Mouse (Mus musculus) hindbrain, embryonic 14.5 days (tissue): ENCODE data around the gene Hnrnpa1. TPM values are rescaled to one million over a fixed set of nuclear protein-coding genes. Genes with fewer than 3 reads are reported as not detected.
"Not testable (repeated sequence)": the region's sequence is repeated elsewhere in the genome, so short reads cannot be mapped to it uniquely, and the experiment has no call there.

Experiments used
- ATAC-seq: fragments of 200-750 bp; cut with Nextera tagmentation; 2 replicates; pipeline ENCODE4 v1.8.0; 2017; ENCODE audit warnings: moderate number of reproducible peaks, mild to moderate bottlenecking, moderate TSS enrichment, moderate library complexity; ENCODE audit not compliant: low FRiP score
- DNase-seq: peaks from one replicate; pipeline ENCODE4 v3.0.0-alpha.2; 2015; ENCODE audit warnings: low spot score
- H3K27ac ChIP-seq: fragments of 300-500 bp; sonication (generic); 2 replicates; pipeline ENCODE4 v1.5.1; 2014; ENCODE audit warnings: mild to moderate bottlenecking, moderate library complexity
- H3K27me3 ChIP-seq: fragments of 300-500 bp; sonication (generic); 2 replicates; pipeline ENCODE4 v1.6.1; 2014; ENCODE audit warnings: mild to moderate bottlenecking, low read length, mixed read lengths; ENCODE audit not compliant: control insufficient read depth, insufficient read depth
- H3K36me3 ChIP-seq: fragments of 300-500 bp; sonication (generic); replicated peaks from 2 replicates; pipeline ENCODE4 v1.6.1; 2014; ENCODE audit not compliant: control insufficient read depth, insufficient read depth
- H3K4me1 ChIP-seq: fragments of 300-500 bp; sonication (generic); replicated peaks from 2 replicates; pipeline ENCODE4 v1.6.1; 2014; ENCODE audit warnings: antibody characterized with exemption, low read length, mixed read lengths; ENCODE audit not compliant: control insufficient read depth, insufficient read depth
- H3K4me2 ChIP-seq: fragments of 300-500 bp; sonication (generic); replicated peaks from 2 replicates; pipeline ENCODE4 v1.6.1; 2014; ENCODE audit warnings: mild to moderate bottlenecking, moderate library complexity
- H3K4me3 ChIP-seq: fragments of 300-500 bp; sonication (generic); replicated peaks from 2 replicates; pipeline ENCODE4 v1.5.1; 2014; ENCODE audit warnings: mild to moderate bottlenecking, low read length
- H3K9ac ChIP-seq: fragments of 300-500 bp; sonication (generic); 2 replicates; pipeline ENCODE4 v1.6.1; 2014
- H3K9me3 ChIP-seq: fragments of 300-500 bp; sonication (generic); 2 replicates; pipeline ENCODE4 v1.6.1; 2016; ENCODE audit warnings: low read length; ENCODE audit not compliant: control insufficient read depth
- WGBS: fragments of 180-500 bp; shearing (Covaris S2); extraction: QIAGEN DNeasy Blood & Tissue Kit; methylation state at CpG from one replicate; pipeline ENCODE4 v1.1.7; 2014; 5-methylcytosine and 5-hydroxymethylcytosine counted together
- polyA plus RNA-seq: library from polyadenylated mRNA; unstranded; fragments of >200 nt; fragmentation: Nextera tagmentation; extraction: Ambion mirVana; gene quantifications from 2 replicates; pipeline ENCODE4 v1.2.1, GENCODE M21; 2014

Hnrnpa1 gene
- polyA plus RNA-seq, 1 experiment from 2014 or later: 623 TPM

DNA sequence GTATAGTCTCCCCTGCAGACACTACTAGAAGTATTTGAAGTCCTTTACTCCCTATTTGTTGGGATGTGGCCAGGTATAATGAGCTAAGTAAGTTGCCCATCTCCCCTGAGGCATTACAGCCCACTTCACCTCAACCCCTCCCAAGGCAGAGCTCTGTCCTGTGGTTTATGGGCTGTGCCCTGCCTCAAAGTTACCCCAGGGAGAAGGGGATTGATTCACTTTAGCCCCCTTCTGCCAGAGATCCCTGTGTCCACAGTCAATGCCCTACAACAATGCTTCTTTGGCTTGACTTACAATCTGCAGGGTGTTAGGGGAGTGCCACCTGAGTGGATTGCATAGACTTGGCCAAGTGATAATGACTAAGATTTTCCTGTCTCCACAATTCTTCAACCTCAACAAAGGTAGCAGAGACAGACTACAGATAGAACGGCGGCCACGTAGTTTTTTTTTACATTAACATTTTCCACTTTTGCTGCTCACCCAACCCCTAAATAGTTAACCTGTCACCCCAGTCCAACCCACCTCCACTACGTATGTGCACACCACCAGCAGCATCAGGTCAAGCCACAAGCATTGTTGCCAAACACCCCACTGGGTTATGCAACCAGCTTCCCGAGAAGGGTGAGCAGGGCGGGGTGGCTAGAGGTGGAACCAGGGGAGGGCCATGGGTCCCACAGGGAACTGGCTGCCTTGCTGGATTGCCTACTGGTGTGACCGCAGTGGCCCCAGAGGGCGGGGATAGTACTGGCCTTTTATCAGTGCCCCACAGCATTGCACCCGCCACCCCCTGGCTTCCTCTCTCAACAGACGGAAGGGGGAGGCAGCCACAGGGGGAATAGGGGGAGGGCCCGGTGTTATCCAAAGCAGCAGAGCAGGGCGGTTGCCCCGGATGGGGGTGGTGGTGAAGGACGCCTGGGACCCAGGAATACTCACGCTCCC, 17.8 kb downstream of the Hnrnpa1 start, which contains the start of gene Nfe2:
Nfe2 (minus strand) TSS at position 614 of the 939 bp plus-strand sequence.
- no peaks in the 10 kb centered on the region for H3K9me3 ChIP-seq
- peaks cover 9% of the 10 kb centered on the region; the same call in 1 of the 2 replicates for H3K4me1 ChIP-seq
- WGBS: 13% methylated on average over 15 of the region's 15 CpGs
- peaks cover 7% of the 10 kb centered on the region for H3K27me3 ChIP-seq
- H3K9ac ChIP-seq: no peak within 1 kb of the TSS
- ATAC-seq (no peak), DNase-seq (no peak)
- H3K27ac ChIP-seq: no peak within 1 kb of the TSS
- H3K4me3 ChIP-seq: no peak within 1 kb of the TSS
- H3K4me2 ChIP-seq: peak within 1 kb of the TSS; percentile 11; the same call in 1 of the 2 replicates
- H3K36me3 ChIP-seq: no peaks in the 10 kb centered on the region

DNA sequence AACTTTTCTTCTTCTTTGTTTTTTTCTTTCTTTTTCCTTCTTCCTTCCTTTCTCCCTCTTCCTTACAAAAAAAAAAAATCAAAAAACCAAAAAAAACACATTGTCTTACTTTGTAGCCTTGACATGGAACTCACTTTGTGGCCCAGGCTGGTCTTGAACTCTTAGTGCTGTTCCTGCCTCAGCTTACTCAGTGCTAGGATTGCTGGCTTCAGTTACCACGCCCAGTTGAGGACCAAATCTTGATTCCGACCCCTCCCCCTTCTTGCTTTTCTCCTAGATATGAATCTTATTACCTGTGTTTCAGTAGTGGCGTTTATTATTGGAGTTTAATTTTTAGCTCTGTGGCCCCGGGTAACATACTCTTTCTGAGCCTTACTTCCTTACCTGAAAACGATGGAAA, 18.9 kb downstream of the Hnrnpa1 start:
- H3K9ac ChIP-seq: no peak overlapping the region
- 88% methylated on average over 5 of the region's 5 CpGs for WGBS
- no peak for DNase-seq
- H3K4me2 ChIP-seq: no peak overlapping the region
- H3K9me3 ChIP-seq: no peaks in the 10 kb centered on the region
- no peak overlapping the region for H3K4me3 ChIP-seq
- ATAC-seq: no peak
- H3K36me3 ChIP-seq: no peaks in the 10 kb centered on the region
- H3K4me1 ChIP-seq: peaks cover 9% of the 10 kb centered on the region; the same call in 1 of the 2 replicates
- H3K27me3 ChIP-seq: peaks cover 7% of the 10 kb centered on the region
- H3K27ac ChIP-seq: no peak overlapping the region

DNA sequence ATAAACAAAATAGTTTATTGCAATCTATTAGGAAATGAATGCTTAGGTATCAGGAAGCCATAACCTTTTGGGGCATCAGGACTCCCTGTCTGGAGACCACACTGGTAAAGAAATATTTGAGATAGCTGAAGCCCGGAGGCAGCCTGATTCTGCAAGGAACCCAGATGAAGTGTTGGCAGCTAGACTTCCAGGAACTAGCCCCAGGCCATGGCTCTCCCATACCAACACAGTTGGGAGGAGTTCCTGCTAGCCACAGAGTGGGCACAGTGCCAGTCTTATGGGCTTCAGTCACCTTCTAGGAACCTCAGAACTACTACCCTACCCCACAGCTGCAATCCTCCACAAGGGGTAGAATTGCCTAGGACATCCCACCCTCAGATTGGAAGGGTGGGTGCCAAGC, 19.8 kb downstream of the Hnrnpa1 start:
- Histone ChIP-seq H3K4me3 (no peak overlapping the region), H3K4me2 (no peak overlapping the region), H3K36me3 (no peaks in the 10 kb centered on the region), H3K4me1 (peaks cover 4% of the 10 kb centered on the region; the same call in 1 of the 2 replicates), H3K9ac (no peak overlapping the region), H3K27ac (no peak overlapping the region), H3K9me3 (no peaks in the 10 kb centered on the region), H3K27me3 (peaks cover 3% of the 10 kb centered on the region; the same call in 1 of the 2 replicates)
- no peak for DNase-seq
- 85% methylated on average over 1 of the region's 1 CpGs for WGBS
- ATAC-seq: no peak

DNA sequence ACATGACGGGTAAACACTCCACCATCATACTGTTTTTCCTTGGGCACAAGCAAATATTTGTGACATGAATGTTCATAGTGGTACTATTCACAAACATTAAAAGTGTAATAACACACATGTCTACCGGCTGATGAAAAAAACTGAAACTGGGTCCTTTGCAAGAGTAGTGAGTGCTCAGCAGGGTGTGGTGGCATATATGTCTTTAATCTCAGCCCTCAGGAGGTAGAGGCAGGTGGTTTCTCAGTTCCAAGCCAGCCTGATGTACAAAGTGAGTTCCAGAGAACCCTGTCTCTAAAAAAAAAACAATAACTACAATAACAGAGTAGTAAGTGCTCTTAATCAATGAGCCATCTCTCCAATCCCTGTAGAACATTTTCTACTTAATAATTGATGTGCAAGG, 24.6 kb downstream of the Hnrnpa1 start:
- Histone ChIP-seq H3K36me3 (no peaks in the 10 kb centered on the region), H3K9ac (no peak overlapping the region), H3K4me2 (no peak overlapping the region), H3K27me3 (no peaks in the 10 kb centered on the region), H3K27ac (no peak overlapping the region), H3K4me1 (no peaks in the 10 kb centered on the region), H3K9me3 (no peaks in the 10 kb centered on the region), H3K4me3 (no peak overlapping the region)
- ATAC-seq: no peak
- no peak for DNase-seq
- 91% methylated on average over 2 of the region's 2 CpGs for whole genome bisulfite sequencing

DNA sequence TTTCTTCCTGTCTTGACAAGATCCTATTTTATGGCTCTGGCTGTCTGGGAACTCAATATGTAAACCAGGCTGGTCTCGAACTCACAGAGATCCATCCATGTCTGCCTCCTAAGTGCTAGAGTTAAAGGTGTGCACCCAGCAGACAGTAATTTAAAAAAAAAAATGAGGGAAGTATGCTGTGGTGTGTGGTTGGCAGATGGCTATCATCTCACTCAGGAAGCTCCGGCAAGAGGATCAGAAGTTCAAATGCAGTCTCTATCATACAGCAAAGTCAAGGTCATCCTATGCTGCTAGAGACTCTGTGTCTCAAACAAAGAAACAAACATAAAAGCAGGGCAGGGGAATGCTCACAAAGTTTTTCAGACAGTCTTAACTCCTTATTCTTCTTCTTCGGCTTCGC, 28.7 kb downstream of the Hnrnpa1 start:
- Histone ChIP-seq H3K27me3 (no peaks in the 10 kb centered on the region), H3K4me3 (no peak overlapping the region), H3K27ac (no peak overlapping the region), H3K4me2 (no peak overlapping the region), H3K9ac (no peak overlapping the region), H3K4me1 (peaks cover 7% of the 10 kb centered on the region), H3K9me3 (no peaks in the 10 kb centered on the region), H3K36me3 (no peaks in the 10 kb centered on the region)
- no peak for DNase-seq
- ATAC-seq: no peak
- WGBS: 86% methylated on average over 4 of the region's 4 CpGs

DNA sequence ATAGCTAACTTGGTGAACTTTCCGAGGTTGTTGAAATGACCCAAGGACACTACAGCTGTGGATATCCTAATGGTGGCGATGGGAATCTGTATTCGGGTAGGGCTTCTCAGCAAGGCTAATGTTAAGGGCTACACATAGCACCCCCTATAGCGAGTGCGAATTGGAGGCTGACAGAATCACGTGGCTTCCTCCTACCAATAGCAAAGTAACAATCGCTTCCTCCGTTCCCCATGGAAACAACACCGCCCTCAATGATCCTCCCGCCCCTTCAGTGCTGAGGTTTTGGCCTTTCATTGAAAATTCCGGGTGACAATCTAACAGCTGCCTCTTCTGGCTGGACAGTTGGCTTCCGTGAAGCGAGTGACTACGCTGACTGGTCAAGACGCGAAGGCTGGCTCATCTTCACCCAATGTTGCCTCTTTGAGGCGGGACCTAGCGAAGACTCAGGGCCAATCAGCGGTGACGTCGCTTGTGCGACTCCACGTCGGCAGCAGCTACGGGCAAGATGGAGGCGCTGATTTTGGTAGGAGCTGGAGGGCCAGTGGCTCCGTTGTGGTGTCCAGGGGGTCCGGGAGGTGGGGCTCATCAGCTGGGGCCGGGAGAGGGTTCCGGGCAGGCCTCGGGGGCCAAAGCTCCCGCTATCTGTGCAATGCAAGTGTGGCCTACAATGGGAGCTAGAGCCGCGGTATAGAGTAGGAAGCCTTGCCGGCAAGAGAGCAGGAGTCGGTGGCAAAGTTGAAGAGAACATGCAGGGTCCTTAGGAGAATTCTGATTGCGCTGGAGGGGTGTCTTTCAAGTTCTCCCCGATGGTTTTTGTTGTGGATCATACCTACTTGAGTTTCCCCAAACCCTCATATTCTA, 32.4 kb downstream of the Hnrnpa1 start, which contains the start of gene Copz1:
Copz1 (plus strand) TSS at position 296 of the 861 bp plus-strand sequence.
- ATAC-seq (peak; percentile 99), DNase-seq (peak; percentile 97)
- peaks cover 10% of the 10 kb centered on the region for H3K4me1 ChIP-seq
- H3K9ac ChIP-seq: peak within 1 kb of the TSS; percentile 78
- WGBS: under 1% methylated on average over 38 of the region's 38 CpGs
- H3K27me3 ChIP-seq: no peaks in the 10 kb centered on the region
- peak within 1 kb of the TSS; percentile 55 for H3K4me2 ChIP-seq
- peak within 1 kb of the TSS; percentile 63; the same call in 1 of the 2 replicates for H3K27ac ChIP-seq
- no peaks in the 10 kb centered on the region for H3K36me3 ChIP-seq
- peak within 1 kb of the TSS; percentile 77 for H3K4me3 ChIP-seq
- H3K9me3 ChIP-seq: no peaks in the 10 kb centered on the region

DNA sequence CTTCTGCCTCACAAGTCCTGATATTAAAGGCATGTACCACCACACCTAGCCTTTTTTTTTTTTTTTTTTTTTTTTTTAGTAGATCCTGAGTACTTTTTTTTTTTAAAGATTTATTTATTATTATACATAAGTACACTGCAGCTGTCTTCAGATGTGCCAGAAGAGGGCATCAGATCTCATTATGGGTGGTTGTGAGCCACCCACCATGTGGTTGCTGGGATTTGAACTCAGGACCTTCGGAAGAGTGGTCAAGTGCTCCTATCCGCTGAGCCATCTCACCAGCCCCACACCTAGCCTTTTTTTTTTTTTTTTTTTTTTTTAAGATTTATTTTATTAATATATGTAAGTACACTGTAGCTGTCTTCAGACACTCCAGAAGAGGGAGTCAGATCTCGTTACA, 35.7 kb downstream of the Hnrnpa1 start:
- H3K27ac ChIP-seq, H3K36me3 ChIP-seq, H3K9ac ChIP-seq, DNase-seq, H3K4me2 ChIP-seq, ATAC-seq, H3K9me3 ChIP-seq, H3K27me3 ChIP-seq, H3K4me3 ChIP-seq: not testable (repeated sequence)
- WGBS: 87% methylated on average over 3 of the region's 3 CpGs
- peaks cover 10% of the 10 kb centered on the region for H3K4me1 ChIP-seq

DNA sequence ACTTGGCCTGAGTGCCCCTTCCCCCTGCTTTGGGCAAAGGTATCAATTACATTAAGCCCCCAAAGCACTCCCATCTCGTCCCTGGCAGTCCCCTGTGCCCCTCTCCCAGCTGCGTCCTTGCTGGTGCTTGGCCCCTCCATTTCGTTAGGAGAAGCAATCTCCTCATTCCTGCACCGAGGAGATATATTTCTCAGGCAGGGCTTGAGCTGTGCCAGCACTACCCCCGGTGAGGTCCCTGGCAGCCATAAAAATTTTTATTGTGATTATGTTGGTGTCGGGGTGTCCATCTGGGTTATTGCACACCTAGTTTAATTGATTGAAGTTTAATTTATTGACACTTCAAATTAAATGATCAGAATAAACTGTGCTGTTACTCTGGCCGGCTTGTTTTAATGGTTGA, 37.7 kb downstream of the Hnrnpa1 start:
- Histone ChIP-seq H3K36me3 (no peaks in the 10 kb centered on the region), H3K27me3 (no peaks in the 10 kb centered on the region), H3K9me3 (no peaks in the 10 kb centered on the region), H3K27ac (no peak overlapping the region), H3K4me1 (peaks cover 10% of the 10 kb centered on the region), H3K4me2 (no peak overlapping the region), H3K9ac (no peak overlapping the region), H3K4me3 (no peak overlapping the region)
- DNase-seq: no peak
- no peak for ATAC-seq
- 73% methylated on average over 7 of the region's 7 CpGs for WGBS

DNA sequence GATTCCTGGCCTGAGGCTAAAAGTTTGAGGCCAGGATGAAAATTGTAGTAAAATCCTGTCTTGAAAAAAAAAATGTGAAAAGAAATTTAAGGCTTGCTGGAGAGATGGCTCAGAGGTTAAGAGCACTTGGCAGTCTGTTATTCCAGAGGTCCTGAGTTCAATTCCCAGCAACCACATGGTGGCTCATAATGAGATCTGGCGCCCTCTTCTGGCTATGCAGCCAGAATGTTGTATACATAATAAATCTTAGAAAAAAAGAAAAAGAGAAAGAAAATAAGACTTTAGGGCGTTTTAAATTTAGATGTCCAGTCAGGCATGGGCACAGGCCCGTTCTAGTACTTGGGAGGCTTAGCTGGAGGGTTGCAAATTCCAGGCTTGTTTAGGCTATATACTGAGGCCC, 39.5 kb downstream of the Hnrnpa1 start:
- 65% methylated on average over 3 of the region's 3 CpGs for WGBS
- Histone ChIP-seq H3K27me3 (no peaks in the 10 kb centered on the region), H3K4me2 (no peak overlapping the region), H3K27ac (no peak overlapping the region), H3K9me3 (no peaks in the 10 kb centered on the region), H3K9ac (no peak overlapping the region), H3K4me3 (no peak overlapping the region), H3K4me1 (no peaks in the 10 kb centered on the region), H3K36me3 (no peaks in the 10 kb centered on the region)
- no peak for DNase-seq
- no peak for ATAC-seq
